Mouse (Mus musculus): Measurements from ENCODE around the gene Gmpr. TPM values are rescaled to one million over a fixed set of nuclear protein-coding genes. Genes with fewer than 3 reads are reported as not detected.

The Gmpr gene
- polyA plus RNA-seq, 1 experiment = 296 TPM

DNA sequence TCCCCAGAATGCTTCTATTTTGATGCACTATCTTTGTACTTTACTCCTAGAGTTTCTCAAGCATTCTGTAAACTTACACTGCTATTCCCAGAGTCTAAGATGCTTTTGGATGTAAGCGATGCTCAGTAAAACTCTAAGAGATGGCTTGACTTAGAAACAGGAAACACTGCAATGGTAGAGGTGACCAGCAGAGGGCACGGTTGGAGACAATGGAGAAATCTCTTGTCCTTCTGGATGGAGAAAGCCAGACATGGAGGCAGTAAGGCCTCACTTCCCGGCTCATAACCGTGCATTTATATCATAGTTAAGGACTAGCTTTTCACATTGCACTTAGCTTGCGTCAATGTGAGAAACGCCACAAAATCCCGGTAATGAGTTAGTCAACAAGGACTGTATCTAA lies 53.3 kb downstream of the Gmpr start:
- Histone ChIP-seq H3K9me3 (no peaks in the 10 kb centered on the region), H3K4me1 (peaks cover 7% of the 10 kb centered on the region; the same call in 1 of the 2 replicates), H3K4me3 (replicated peaks) (no peak overlapping the region), H3K27me3 (replicated peaks) (no peaks in the 10 kb centered on the region), H3K36me3 (replicated peaks; ENCODE audit: low read length) (peaks cover 45% of the 10 kb centered on the region)
- TF ChIP-seq FLI1 (IDR thresholded peaks at IDR 0.05; ENCODE audit: low read length) = no peak
- TF ChIP-seq GATA1 (IDR thresholded peaks at IDR 0.05; ENCODE audit: borderline replicate concordance, low read length) = no peak

DNA sequence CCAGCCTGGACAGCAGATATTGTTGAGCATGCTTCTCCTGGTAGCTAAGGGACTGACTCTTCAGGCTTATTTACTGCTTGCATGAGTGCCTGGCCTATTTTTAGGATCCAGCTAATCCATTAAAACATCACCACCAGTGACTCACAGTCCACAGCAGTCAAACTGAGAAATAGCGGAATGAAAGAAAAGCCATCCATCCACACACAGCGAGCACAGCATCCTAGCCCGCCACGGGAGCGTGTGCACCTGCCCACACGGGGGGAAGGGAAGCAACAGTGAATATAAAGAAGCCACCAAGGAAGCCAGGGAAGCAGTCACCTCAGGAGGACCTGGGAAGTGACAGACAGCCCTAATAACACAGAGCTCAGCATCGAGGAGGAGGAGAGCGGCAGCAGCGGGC lies 54.8 kb downstream of the Gmpr start:
- peaks cover 12% of the 10 kb centered on the region; the same call in 1 of the 2 replicates for H3K4me1 ChIP-seq
- TF ChIP-seq GATA1 (IDR thresholded peaks at IDR 0.05; ENCODE audit: borderline replicate concordance, low read length) (no peak), FLI1 (IDR thresholded peaks at IDR 0.05; ENCODE audit: low read length) (no peak)
- H3K36me3 ChIP-seq (replicated peaks; ENCODE audit: low read length) = peaks cover 48% of the 10 kb centered on the region

DNA sequence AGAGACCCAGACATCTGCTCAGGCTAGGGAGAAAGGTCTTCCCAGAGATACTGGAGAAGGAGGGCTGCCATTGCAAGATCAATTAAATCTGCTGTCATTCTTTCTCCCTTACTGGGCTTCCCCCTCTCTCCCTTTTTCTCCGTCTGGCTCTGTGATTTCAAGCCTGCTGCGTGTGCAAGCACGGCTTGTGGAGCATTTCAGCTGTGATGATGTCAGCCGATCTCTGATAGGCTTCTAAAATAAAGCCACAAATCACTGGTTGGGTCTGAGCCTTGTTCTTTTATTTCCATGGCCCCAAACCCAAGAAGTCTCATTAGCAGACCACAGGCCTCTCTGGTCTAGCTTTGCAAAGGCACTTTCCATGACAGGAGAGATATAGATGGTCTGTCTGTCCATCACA lies 57.7 kb downstream of the Gmpr start:
- Histone ChIP-seq H3K36me3 (replicated peaks; ENCODE audit: low read length) (peaks cover 54% of the 10 kb centered on the region), H3K27me3 (replicated peaks) (no peaks in the 10 kb centered on the region), H3K4me1 (peaks cover 12% of the 10 kb centered on the region; the same call in 1 of the 2 replicates), H3K9me3 (no peaks in the 10 kb centered on the region), H3K4me3 (replicated peaks) (no peak overlapping the region)
- TF ChIP-seq GATA1 (IDR thresholded peaks at IDR 0.05; ENCODE audit: borderline replicate concordance, low read length) (no peak), FLI1 (IDR thresholded peaks at IDR 0.05; ENCODE audit: low read length) (no peak)

More for the DNA sequence above, 54.8 kb downstream of the Gmpr start:
- Histone ChIP-seq H3K9me3 (no peaks in the 10 kb centered on the region), H3K27me3 (replicated peaks) (no peaks in the 10 kb centered on the region), H3K4me3 (replicated peaks) (no peak overlapping the region)

DNA sequence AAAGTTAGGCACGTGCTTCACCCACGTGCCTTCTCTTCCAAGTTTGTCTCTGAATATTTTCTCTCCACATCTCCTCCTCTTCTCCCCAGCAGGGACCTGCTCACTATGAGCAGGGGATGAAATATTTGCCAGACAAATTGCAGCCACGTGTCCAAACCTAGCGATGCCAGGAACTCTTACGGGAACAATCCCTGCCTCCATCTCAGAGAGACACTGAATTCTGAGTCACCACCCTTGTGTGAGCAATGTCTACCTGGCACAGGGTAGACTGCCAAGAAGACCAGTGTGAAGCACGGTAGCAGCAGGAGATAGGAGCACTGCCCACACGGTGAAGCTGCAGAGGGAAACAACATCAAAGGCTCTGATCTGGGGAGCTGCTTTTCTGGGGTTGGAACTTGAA lies 62.7 kb downstream of the Gmpr start:
- Histone ChIP-seq H3K36me3 (replicated peaks; ENCODE audit: low read length) (peaks cover 37% of the 10 kb centered on the region), H3K27me3 (replicated peaks) (no peaks in the 10 kb centered on the region), H3K4me1 (peaks cover 15% of the 10 kb centered on the region), H3K4me3 (replicated peaks) (no peak overlapping the region), H3K9me3 (no peaks in the 10 kb centered on the region)
- no peak for TF ChIP-seq FLI1 (IDR thresholded peaks at IDR 0.05; ENCODE audit: low read length)
- no peak for TF ChIP-seq GATA1 (IDR thresholded peaks at IDR 0.05; ENCODE audit: borderline replicate concordance, low read length)

DNA sequence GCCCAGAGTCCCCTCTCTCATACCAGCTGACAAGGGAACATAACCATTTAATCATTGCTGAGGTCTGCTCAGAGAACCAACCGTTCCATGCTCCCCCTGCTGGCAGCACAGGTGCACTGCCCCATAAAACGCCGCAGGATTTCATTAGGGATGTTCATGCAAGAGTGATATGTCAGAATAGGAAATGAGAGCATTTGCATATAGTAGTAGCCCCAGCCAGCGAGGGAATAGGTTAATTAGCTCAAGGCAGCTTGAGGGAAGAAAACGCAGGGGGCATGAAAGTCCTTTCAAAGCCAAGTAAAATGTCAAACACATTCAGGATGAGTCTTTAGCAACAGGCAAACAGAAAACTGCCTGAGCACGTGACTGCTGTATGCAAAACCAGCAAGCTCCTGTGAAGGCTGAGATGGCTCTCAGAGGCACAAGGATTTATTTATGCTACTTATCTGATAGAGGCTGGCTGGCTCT lies 64.6 kb downstream of the Gmpr start:
- H3K27me3 ChIP-seq (replicated peaks) = no peaks in the 10 kb centered on the region
- H3K36me3 ChIP-seq (replicated peaks; ENCODE audit: low read length) = peaks cover 26% of the 10 kb centered on the region
- no peak overlapping the region for H3K4me3 ChIP-seq (replicated peaks)
- H3K4me1 ChIP-seq = peaks cover 11% of the 10 kb centered on the region
- no peaks in the 10 kb centered on the region for H3K9me3 ChIP-seq
- TF ChIP-seq FLI1 (IDR thresholded peaks at IDR 0.05; ENCODE audit: low read length) = no peak
- TF ChIP-seq GATA1 (IDR thresholded peaks at IDR 0.05; ENCODE audit: borderline replicate concordance, low read length) = no peak

DNA sequence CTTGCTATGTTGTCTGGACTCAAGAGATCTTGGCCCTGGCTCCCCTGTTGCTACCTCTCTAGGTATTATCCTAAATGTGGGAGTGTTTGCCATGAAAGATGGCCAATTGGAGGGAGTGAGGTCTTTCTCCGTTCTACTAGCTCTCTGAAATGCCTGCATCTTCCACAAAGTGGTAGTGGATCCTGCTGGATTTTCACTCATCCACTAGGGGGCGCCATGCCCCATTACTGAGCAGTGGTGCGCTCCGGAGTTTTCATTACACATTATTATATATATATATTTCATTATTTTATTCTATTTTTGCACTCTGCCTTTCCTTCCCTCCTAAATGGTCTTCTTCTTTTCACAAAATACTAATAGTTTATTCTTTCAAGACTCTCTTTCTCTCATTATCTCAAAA lies 65.5 kb downstream of the Gmpr start:
- H3K27me3 ChIP-seq (replicated peaks) = no peaks in the 10 kb centered on the region
- peaks cover 11% of the 10 kb centered on the region for H3K4me1 ChIP-seq
- H3K4me3 ChIP-seq (replicated peaks) = no peak overlapping the region
- H3K36me3 ChIP-seq (replicated peaks; ENCODE audit: low read length) = peaks cover 16% of the 10 kb centered on the region
- no peaks in the 10 kb centered on the region for H3K9me3 ChIP-seq
- TF ChIP-seq GATA1 (IDR thresholded peaks at IDR 0.05; ENCODE audit: borderline replicate concordance, low read length) = no peak
- no peak for TF ChIP-seq FLI1 (IDR thresholded peaks at IDR 0.05; ENCODE audit: low read length)

DNA sequence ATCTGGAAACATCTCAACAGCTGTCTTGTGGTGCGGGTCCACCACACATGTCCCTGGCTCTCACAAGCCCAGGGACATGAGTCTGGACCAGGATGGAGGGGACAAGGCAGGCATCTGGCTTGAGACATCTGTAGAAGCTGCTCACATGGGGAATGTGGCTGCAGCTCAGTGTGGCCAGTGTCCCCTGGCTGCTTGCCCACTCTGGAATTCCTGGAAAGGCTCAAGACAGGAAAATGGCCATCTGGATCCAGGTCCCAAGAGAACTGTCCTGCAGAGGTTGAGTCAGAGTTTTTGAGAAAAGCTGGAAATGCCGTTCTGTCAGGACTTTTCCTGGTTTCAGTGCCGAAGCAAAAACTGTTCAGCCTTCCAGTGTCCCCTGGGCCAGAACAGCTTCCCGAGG lies 68.9 kb downstream of the Gmpr start:
- TF ChIP-seq GATA1 (IDR thresholded peaks at IDR 0.05; ENCODE audit: borderline replicate concordance, low read length) (no peak), FLI1 (IDR thresholded peaks at IDR 0.05; ENCODE audit: low read length) (no peak)
- Histone ChIP-seq H3K27me3 (replicated peaks) (no peaks in the 10 kb centered on the region), H3K9me3 (no peaks in the 10 kb centered on the region), H3K36me3 (replicated peaks; ENCODE audit: low read length) (peaks cover 9% of the 10 kb centered on the region), H3K4me1 (peaks cover 17% of the 10 kb centered on the region), H3K4me3 (replicated peaks) (no peak overlapping the region)

DNA sequence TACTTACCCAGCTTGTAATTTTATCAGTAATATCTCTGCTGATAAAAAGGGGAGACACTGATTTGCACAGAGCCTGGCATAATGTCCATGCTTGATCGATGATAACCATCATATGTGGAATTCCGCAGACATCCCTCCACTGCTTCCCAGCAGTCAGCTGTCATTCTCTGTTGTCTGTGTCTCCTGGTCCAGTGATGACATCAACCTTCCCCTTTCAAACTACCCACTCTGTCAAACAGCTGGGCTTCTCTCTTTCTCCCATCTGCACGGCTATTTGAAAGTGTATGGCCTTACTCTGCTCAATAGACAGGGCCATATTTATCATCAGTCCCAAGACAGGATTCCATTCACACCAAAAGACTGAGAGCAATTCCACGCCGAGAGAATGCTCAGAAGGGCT lies 70.1 kb downstream of the Gmpr start:
- H3K9me3 ChIP-seq = no peaks in the 10 kb centered on the region
- peaks cover 19% of the 10 kb centered on the region for H3K36me3 ChIP-seq (replicated peaks; ENCODE audit: low read length)
- no peaks in the 10 kb centered on the region for H3K27me3 ChIP-seq (replicated peaks)
- peaks cover 8% of the 10 kb centered on the region for H3K4me1 ChIP-seq
- no peak overlapping the region for H3K4me3 ChIP-seq (replicated peaks)
- no peak for TF ChIP-seq GATA1 (IDR thresholded peaks at IDR 0.05; ENCODE audit: borderline replicate concordance, low read length)
- TF ChIP-seq FLI1 (IDR thresholded peaks at IDR 0.05; ENCODE audit: low read length) = no peak

DNA sequence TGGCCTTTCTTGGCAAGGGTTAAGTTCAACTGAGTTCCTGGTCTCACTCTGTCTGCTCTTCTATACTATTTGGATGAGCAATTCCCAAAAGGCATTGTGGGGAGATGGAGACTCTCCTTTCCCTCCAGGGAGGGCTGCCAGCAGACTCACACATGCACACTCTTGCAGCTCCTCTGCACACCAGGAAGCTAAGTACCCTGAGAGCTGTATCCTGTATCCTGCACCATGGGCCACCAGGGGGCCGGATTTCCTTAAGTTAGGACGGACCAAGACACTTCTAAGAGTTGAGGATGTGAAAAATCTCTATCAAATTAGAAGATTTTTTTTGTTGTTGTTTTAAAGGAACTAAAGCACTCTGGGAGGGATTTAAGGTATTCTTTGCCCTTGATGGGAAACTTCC lies 70.5 kb downstream of the Gmpr start:
- TF ChIP-seq GATA1 (IDR thresholded peaks at IDR 0.05; ENCODE audit: borderline replicate concordance, low read length) (no peak), FLI1 (IDR thresholded peaks at IDR 0.05; ENCODE audit: low read length) (no peak)

DNA sequence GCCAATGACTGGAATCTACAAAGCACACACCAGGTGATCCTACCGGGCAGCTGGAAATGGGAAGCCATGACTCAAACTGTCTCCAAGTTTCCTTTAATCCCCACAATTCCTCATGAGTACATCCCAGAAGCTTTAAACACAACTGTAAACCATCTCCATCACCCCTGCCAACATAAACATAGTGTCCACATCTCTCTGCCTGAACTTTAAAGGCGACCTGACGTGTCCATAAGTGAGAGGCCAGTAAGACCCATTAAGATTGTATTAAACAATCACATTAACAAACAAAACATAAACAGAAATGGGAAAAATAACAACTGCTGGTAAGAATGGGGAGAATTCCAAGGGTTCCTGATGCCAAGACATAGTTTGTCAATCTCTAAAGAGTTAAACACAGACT lies 72.5 kb downstream of the Gmpr start:
- peaks cover 33% of the 10 kb centered on the region for H3K36me3 ChIP-seq (replicated peaks; ENCODE audit: low read length)
- H3K27me3 ChIP-seq (replicated peaks) = no peaks in the 10 kb centered on the region
- TF ChIP-seq GATA1 (IDR thresholded peaks at IDR 0.05; ENCODE audit: borderline replicate concordance, low read length) (no peak), FLI1 (IDR thresholded peaks at IDR 0.05; ENCODE audit: low read length) (no peak)
- peaks cover 7% of the 10 kb centered on the region for H3K9me3 ChIP-seq
- peaks cover 8% of the 10 kb centered on the region for H3K4me1 ChIP-seq
- no peak overlapping the region for H3K4me3 ChIP-seq (replicated peaks)

More for the DNA sequence above, 70.5 kb downstream of the Gmpr start:
- H3K9me3 ChIP-seq = no peaks in the 10 kb centered on the region; the same call in 1 of the 2 replicates
- H3K27me3 ChIP-seq (replicated peaks) = no peaks in the 10 kb centered on the region
- no peak overlapping the region for H3K4me3 ChIP-seq (replicated peaks)
- peaks cover 23% of the 10 kb centered on the region for H3K36me3 ChIP-seq (replicated peaks; ENCODE audit: low read length)
- peaks cover 8% of the 10 kb centered on the region for H3K4me1 ChIP-seq

DNA sequence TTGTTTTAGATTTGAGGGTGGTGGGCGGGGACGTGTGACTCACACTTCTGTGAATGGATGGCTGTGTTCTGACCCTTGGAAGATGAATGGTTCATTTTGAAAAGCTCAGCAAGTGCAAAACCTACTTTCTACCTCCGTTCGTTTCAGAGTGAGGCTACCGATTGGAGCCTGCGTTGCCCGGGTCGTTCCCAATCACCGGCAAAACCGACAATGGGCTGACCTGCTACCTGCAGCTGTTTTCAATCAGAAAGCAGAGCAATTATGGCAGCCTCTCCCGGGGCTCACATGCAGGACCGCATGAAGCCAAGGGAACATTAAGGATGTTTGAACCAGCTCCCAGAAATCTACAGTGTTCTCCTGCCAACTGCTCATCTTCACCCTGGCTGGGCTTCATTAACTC lies 75.0 kb downstream of the Gmpr start:
- TF ChIP-seq FLI1 (IDR thresholded peaks at IDR 0.05; ENCODE audit: low read length) (no peak), GATA1 (IDR thresholded peaks at IDR 0.05; ENCODE audit: borderline replicate concordance, low read length) (no peak)
- H3K36me3 ChIP-seq (replicated peaks; ENCODE audit: low read length) = peaks cover 29% of the 10 kb centered on the region
- peaks cover 18% of the 10 kb centered on the region for H3K4me1 ChIP-seq
- no peak overlapping the region for H3K4me3 ChIP-seq (replicated peaks)
- peaks cover 7% of the 10 kb centered on the region for H3K9me3 ChIP-seq
- H3K27me3 ChIP-seq (replicated peaks) = no peaks in the 10 kb centered on the region
